Mouse (Mus musculus): ENCODE measurements around the gene Trappc5.

- TF ChIP-seq POLR2A (IDR thresholded peaks at IDR 0.05; ENCODE audit: low read depth, low read length) (no peak), CTCF (conservative IDR thresholded peaks at IDR 0.05; ENCODE audit: insufficient read depth, insufficient read length, low read depth, low read length) (no peak)
These were observed 18.0 kb downstream of the Trappc5 start, which contains the start of gene Fcer2a for GRCm38 (mm10) chr8:3694121-3694520.

All from kidney, adult 2 months (tissue).